Mouse (Mus musculus): ENCODE data around the gene E2f6. TPM values are rescaled to one million over a fixed set of nuclear protein-coding genes. Genes with fewer than 3 reads are reported as not detected.

E2f6 gene
- total and polyA plus RNA-seq, 3 experiments: 8.0 to 37.1 (median 27.8) TPM

- Histone ChIP-seq H3K27me3 (ENCODE audit: insufficient read depth, low read length) (peaks cover 28% of the 10 kb centered on the region), H3K4me1 (ENCODE audit: insufficient read depth, low read depth, low read length) (no peaks in the 10 kb centered on the region), H3K36me3 (replicated peaks) (no peaks in the 10 kb centered on the region), H3K4me3 (ENCODE audit: low read depth, low read length) (no peak overlapping the region), H3K9me3 (replicated peaks) (no peaks in the 10 kb centered on the region)
- ATAC-seq (ENCODE audit: extremely low read depth, insufficient number of reproducible peaks, low FRiP score, poor library complexity, severe bottlenecking) (no peak), DNase-seq (ENCODE audit: low spot score) (no peak)
- no peak for TF ChIP-seq POLR2AphosphoS5 (IDR thresholded peaks at IDR 0.05; ENCODE audit: insufficient replicate concordance, low read depth, low read length)
- no peak for TF ChIP-seq CTCF (IDR thresholded peaks at IDR 0.05; ENCODE audit: low read depth, low read length)
- TF ChIP-seq TAL1 (conservative IDR thresholded peaks at IDR 0.05; ENCODE audit: low read depth, low read length): no peak
- TF ChIP-seq GATA1 (IDR thresholded peaks at IDR 0.05; ENCODE audit: borderline replicate concordance, low read length): no peak
These were observed 58.5 kb downstream of the E2f6 start for GRCm38 (mm10) chr12:16869091-16869778.

GRCm38 (mm10) chr12:16869870-16870404 is 59.2 kb downstream of the E2f6 start:
- H3K27me3 ChIP-seq (ENCODE audit: insufficient read depth, low read length): peaks cover 28% of the 10 kb centered on the region
- ATAC-seq (ENCODE audit: extremely low read depth, insufficient number of reproducible peaks, low FRiP score, poor library complexity, severe bottlenecking) (no peak), DNase-seq (ENCODE audit: low spot score) (no peak)
- H3K36me3 ChIP-seq (replicated peaks): no peaks in the 10 kb centered on the region
- TF ChIP-seq GATA1 (IDR thresholded peaks at IDR 0.05; ENCODE audit: borderline replicate concordance, low read length) (no peak), TAL1 (conservative IDR thresholded peaks at IDR 0.05; ENCODE audit: low read depth, low read length) (no peak), CTCF (IDR thresholded peaks at IDR 0.05; ENCODE audit: low read depth, low read length) (no peak), POLR2AphosphoS5 (IDR thresholded peaks at IDR 0.05; ENCODE audit: insufficient replicate concordance, low read depth, low read length) (no peak), GATA2 (IDR thresholded peaks at IDR 0.05; ENCODE audit: borderline replicate concordance, low read depth, low read length) (no peak)
- no peaks in the 10 kb centered on the region for H3K9me3 ChIP-seq (replicated peaks)
- H3K4me1 ChIP-seq (ENCODE audit: insufficient read depth, low read depth, low read length): no peaks in the 10 kb centered on the region
- H3K4me3 ChIP-seq (ENCODE audit: low read depth, low read length): no peak overlapping the region

- no peak for TF ChIP-seq GATA1 (IDR thresholded peaks at IDR 0.05; ENCODE audit: borderline replicate concordance, low read length)
- no peak for TF ChIP-seq POLR2AphosphoS5 (IDR thresholded peaks at IDR 0.05; ENCODE audit: insufficient replicate concordance, low read depth, low read length)
- TF ChIP-seq GATA2 (IDR thresholded peaks at IDR 0.05; ENCODE audit: borderline replicate concordance, low read depth, low read length): no peak
- no peak for TF ChIP-seq TAL1 (conservative IDR thresholded peaks at IDR 0.05; ENCODE audit: low read depth, low read length)
- DNase-seq (ENCODE audit: low spot score): no peak
- H3K4me1 ChIP-seq (ENCODE audit: insufficient read depth, low read depth, low read length): no peaks in the 10 kb centered on the region
These were observed 59.8 kb downstream of the E2f6 start for GRCm38 (mm10) chr12:16870405-16871068.

GRCm38 (mm10) chr12:16872006-16872405 is 61.2 kb downstream of the E2f6 start:
- Histone ChIP-seq H3K36me3 (replicated peaks) (no peaks in the 10 kb centered on the region), H3K4me3 (ENCODE audit: low read depth, low read length) (no peak overlapping the region), H3K9me3 (replicated peaks) (no peaks in the 10 kb centered on the region), H3K4me1 (ENCODE audit: insufficient read depth, low read depth, low read length) (no peaks in the 10 kb centered on the region), H3K27me3 (ENCODE audit: insufficient read depth, low read length) (peaks cover 35% of the 10 kb centered on the region)
- DNase-seq (ENCODE audit: low spot score) (no peak), ATAC-seq (ENCODE audit: extremely low read depth, insufficient number of reproducible peaks, low FRiP score, poor library complexity, severe bottlenecking) (no peak)
- TF ChIP-seq POLR2AphosphoS5 (IDR thresholded peaks at IDR 0.05; ENCODE audit: insufficient replicate concordance, low read depth, low read length) (no peak), GATA1 (IDR thresholded peaks at IDR 0.05; ENCODE audit: borderline replicate concordance, low read length) (no peak), GATA2 (IDR thresholded peaks at IDR 0.05; ENCODE audit: borderline replicate concordance, low read depth, low read length) (no peak), TAL1 (conservative IDR thresholded peaks at IDR 0.05; ENCODE audit: low read depth, low read length) (no peak), CTCF (IDR thresholded peaks at IDR 0.05; ENCODE audit: low read depth, low read length) (no peak)

More at GRCm38 (mm10) chr12:16870405-16871068, 59.8 kb downstream of the E2f6 start:
- Histone ChIP-seq H3K36me3 (replicated peaks) (no peaks in the 10 kb centered on the region), H3K27me3 (ENCODE audit: insufficient read depth, low read length) (peaks cover 28% of the 10 kb centered on the region), H3K4me3 (ENCODE audit: low read depth, low read length) (no peak overlapping the region), H3K9me3 (replicated peaks) (no peaks in the 10 kb centered on the region)
- no peak for ATAC-seq (ENCODE audit: extremely low read depth, insufficient number of reproducible peaks, low FRiP score, poor library complexity, severe bottlenecking)

- Histone ChIP-seq H3K27me3 (ENCODE audit: insufficient read depth, low read length) (peaks cover 40% of the 10 kb centered on the region), H3K36me3 (replicated peaks) (no peaks in the 10 kb centered on the region), H3K9me3 (replicated peaks) (no peaks in the 10 kb centered on the region), H3K4me1 (ENCODE audit: insufficient read depth, low read depth, low read length) (no peaks in the 10 kb centered on the region), H3K4me3 (ENCODE audit: low read depth, low read length) (no peak overlapping the region)
- ATAC-seq (ENCODE audit: extremely low read depth, insufficient number of reproducible peaks, low FRiP score, poor library complexity, severe bottlenecking): no peak
- TF ChIP-seq GATA1 (IDR thresholded peaks at IDR 0.05; ENCODE audit: borderline replicate concordance, low read length) (no peak), TAL1 (conservative IDR thresholded peaks at IDR 0.05; ENCODE audit: low read depth, low read length) (no peak), CTCF (IDR thresholded peaks at IDR 0.05; ENCODE audit: low read depth, low read length) (no peak), POLR2AphosphoS5 (IDR thresholded peaks at IDR 0.05; ENCODE audit: insufficient replicate concordance, low read depth, low read length) (no peak), GATA2 (IDR thresholded peaks at IDR 0.05; ENCODE audit: borderline replicate concordance, low read depth, low read length) (no peak)
- no peak for DNase-seq (ENCODE audit: low spot score)
These were observed 62.2 kb downstream of the E2f6 start for GRCm38 (mm10) chr12:16872926-16873464.

- no peak for DNase-seq (ENCODE audit: low spot score)
- no peak overlapping the region for H3K4me3 ChIP-seq (ENCODE audit: low read depth, low read length)
- peaks cover 34% of the 10 kb centered on the region for H3K27me3 ChIP-seq (ENCODE audit: insufficient read depth, low read length)
- no peak for ATAC-seq (ENCODE audit: extremely low read depth, insufficient number of reproducible peaks, low FRiP score, poor library complexity, severe bottlenecking)
- no peaks in the 10 kb centered on the region for H3K4me1 ChIP-seq (ENCODE audit: insufficient read depth, low read depth, low read length)
- TF ChIP-seq GATA1 (IDR thresholded peaks at IDR 0.05; ENCODE audit: borderline replicate concordance, low read length) (no peak), POLR2AphosphoS5 (IDR thresholded peaks at IDR 0.05; ENCODE audit: insufficient replicate concordance, low read depth, low read length) (no peak), GATA2 (IDR thresholded peaks at IDR 0.05; ENCODE audit: borderline replicate concordance, low read depth, low read length) (no peak), TAL1 (conservative IDR thresholded peaks at IDR 0.05; ENCODE audit: low read depth, low read length) (no peak), CTCF (IDR thresholded peaks at IDR 0.05; ENCODE audit: low read depth, low read length) (no peak)
- H3K9me3 ChIP-seq (replicated peaks): no peaks in the 10 kb centered on the region
- no peaks in the 10 kb centered on the region for H3K36me3 ChIP-seq (replicated peaks)
These were observed 62.8 kb downstream of the E2f6 start for GRCm38 (mm10) chr12:16873549-16873948.

Measured in G1E (cell line).